Mouse (Mus musculus): Measurements from ENCODE around the gene Cltrn. TPM values are rescaled to one million over a fixed set of nuclear protein-coding genes. Genes with fewer than 3 reads are reported as not detected.

The Cltrn gene
- polyA plus RNA-seq, 1 experiment from 2014 or later: 0.92 TPM

- Histone ChIP-seq H3K4me1 (replicated peaks; ENCODE audit: control insufficient read depth, insufficient read depth, low read length) (0 out of 2 replicates have a peak, but pooled peaks cover 4% of the 10 kb centered on the region), H3K4me3 (replicated peaks; ENCODE audit: low read length) (peak within 1 kb of the TSS; percentile 50), H3K9me3 (ENCODE audit: control insufficient read depth, low read length) (no peaks in the 10 kb centered on the region), H3K9ac (peak within 1 kb of the TSS; percentile 70), H3K27ac (peak within 1 kb of the TSS; percentile 92), H3K27me3 (ENCODE audit: control insufficient read depth, insufficient read depth, low read length) (peaks cover 4% of the 10 kb centered on the region; the same call in 1 of the 2 replicates), H3K4me2 (replicated peaks) (peak within 1 kb of the TSS; percentile 75), H3K36me3 (replicated peaks; ENCODE audit: control insufficient read depth, insufficient read depth) (peaks cover 7% of the 10 kb centered on the region; the same call in 1 of the 2 replicates)
- WGBS: 23% methylated on average over 54 of the region's 54 CpGs
- peak; percentile 99 for ATAC-seq (ENCODE audit: low FRiP score)
- DNase-seq (ENCODE audit: low spot score): peak; percentile 86
Measured at GRCm38 (mm10) chrX:164076040-164076775, 12.4 kb upstream of the Cltrn start, which contains the start of gene Siah1b. Gene Siah1b (minus strand): TSS chrX:164076493.

GRCm38 (mm10) chrX:164082030-164082429 is 6.6 kb upstream of the Cltrn start:
- no peak for DNase-seq (ENCODE audit: low spot score)
- WGBS: 92% methylated on average over 9 of the region's 9 CpGs
- Histone ChIP-seq H3K4me3 (replicated peaks; ENCODE audit: low read length) (no peak overlapping the region), H3K27ac (no peak overlapping the region), H3K9me3 (ENCODE audit: control insufficient read depth, low read length) (no peaks in the 10 kb centered on the region), H3K4me1 (replicated peaks; ENCODE audit: control insufficient read depth, insufficient read depth, low read length) (no peaks in the 10 kb centered on the region), H3K27me3 (ENCODE audit: control insufficient read depth, insufficient read depth, low read length) (peaks cover 4% of the 10 kb centered on the region; the same call in 1 of the 2 replicates), H3K36me3 (replicated peaks; ENCODE audit: control insufficient read depth, insufficient read depth) (no peaks in the 10 kb centered on the region), H3K9ac (no peak overlapping the region), H3K4me2 (replicated peaks) (no peak overlapping the region)
- no peak for ATAC-seq (ENCODE audit: low FRiP score)

- WGBS: 72% methylated on average over 11 of the region's 11 CpGs
- no peak overlapping the region for H3K4me2 ChIP-seq (replicated peaks)
- ATAC-seq (ENCODE audit: low FRiP score): no peak
Measured at GRCm38 (mm10) chrX:164089916-164090315, 1.3 kb downstream of the Cltrn start.

GRCm38 (mm10) chrX:164092300-164093169 is 3.9 kb downstream of the Cltrn start:
- Histone ChIP-seq H3K27me3 (ENCODE audit: control insufficient read depth, insufficient read depth, low read length) (peaks cover 14% of the 10 kb centered on the region; the same call in 1 of the 2 replicates), H3K4me2 (replicated peaks) (no peak overlapping the region), H3K4me1 (replicated peaks; ENCODE audit: control insufficient read depth, insufficient read depth, low read length) (no peaks in the 10 kb centered on the region), H3K9me3 (ENCODE audit: control insufficient read depth, low read length) (no peaks in the 10 kb centered on the region), H3K36me3 (replicated peaks; ENCODE audit: control insufficient read depth, insufficient read depth) (no peaks in the 10 kb centered on the region), H3K9ac (no peak overlapping the region), H3K4me3 (replicated peaks; ENCODE audit: low read length) (no peak overlapping the region), H3K27ac (no peak overlapping the region)
- DNase-seq (ENCODE audit: low spot score) (no peak), ATAC-seq (ENCODE audit: low FRiP score) (no peak)
- WGBS: 70% methylated on average over 7 of the region's 7 CpGs

More at GRCm38 (mm10) chrX:164089916-164090315, 1.3 kb downstream of the Cltrn start:
- Histone ChIP-seq H3K36me3 (replicated peaks; ENCODE audit: control insufficient read depth, insufficient read depth) (no peaks in the 10 kb centered on the region), H3K27me3 (ENCODE audit: control insufficient read depth, insufficient read depth, low read length) (peaks cover 12% of the 10 kb centered on the region; the same call in 1 of the 2 replicates), H3K9ac (no peak overlapping the region), H3K9me3 (ENCODE audit: control insufficient read depth, low read length) (no peaks in the 10 kb centered on the region), H3K4me3 (replicated peaks; ENCODE audit: low read length) (no peak overlapping the region), H3K4me1 (replicated peaks; ENCODE audit: control insufficient read depth, insufficient read depth, low read length) (no peaks in the 10 kb centered on the region), H3K27ac (no peak overlapping the region)
- DNase-seq (ENCODE audit: low spot score): no peak

GRCm38 (mm10) chrX:164093435-164093834 is 4.8 kb downstream of the Cltrn start:
- Histone ChIP-seq H3K9ac (no peak overlapping the region), H3K9me3 (ENCODE audit: control insufficient read depth, low read length) (no peaks in the 10 kb centered on the region), H3K27me3 (ENCODE audit: control insufficient read depth, insufficient read depth, low read length) (peaks cover 16% of the 10 kb centered on the region; the same call in 1 of the 2 replicates), H3K4me3 (replicated peaks; ENCODE audit: low read length) (no peak overlapping the region), H3K4me1 (replicated peaks; ENCODE audit: control insufficient read depth, insufficient read depth, low read length) (no peaks in the 10 kb centered on the region), H3K36me3 (replicated peaks; ENCODE audit: control insufficient read depth, insufficient read depth) (no peaks in the 10 kb centered on the region), H3K4me2 (replicated peaks) (no peak overlapping the region), H3K27ac (no peak overlapping the region)
- no peak for DNase-seq (ENCODE audit: low spot score)
- no peak for ATAC-seq (ENCODE audit: low FRiP score)
- WGBS: 90% methylated on average over 5 of the region's 5 CpGs

- no peak for ATAC-seq (ENCODE audit: low FRiP score)
- no peak overlapping the region for H3K4me2 ChIP-seq (replicated peaks)
- no peaks in the 10 kb centered on the region for H3K9me3 ChIP-seq (ENCODE audit: control insufficient read depth, low read length)
- H3K27ac ChIP-seq: no peak overlapping the region
- no peaks in the 10 kb centered on the region for H3K4me1 ChIP-seq (replicated peaks; ENCODE audit: control insufficient read depth, insufficient read depth, low read length)
- no peak for DNase-seq (ENCODE audit: low spot score)
- H3K4me3 ChIP-seq (replicated peaks; ENCODE audit: low read length): no peak overlapping the region
- H3K36me3 ChIP-seq (replicated peaks; ENCODE audit: control insufficient read depth, insufficient read depth): no peaks in the 10 kb centered on the region
- no peak overlapping the region for H3K9ac ChIP-seq
- 86% methylated on average over 2 of the region's 2 CpGs for WGBS
- H3K27me3 ChIP-seq (ENCODE audit: control insufficient read depth, insufficient read depth, low read length): peaks cover 16% of the 10 kb centered on the region; the same call in 1 of the 2 replicates
Measured at GRCm38 (mm10) chrX:164095838-164096237, 7.2 kb downstream of the Cltrn start.

GRCm38 (mm10) chrX:164101483-164101882 is 12.9 kb downstream of the Cltrn start:
- Histone ChIP-seq H3K9me3 (ENCODE audit: control insufficient read depth, low read length) (no peaks in the 10 kb centered on the region), H3K27ac (no peak overlapping the region), H3K36me3 (replicated peaks; ENCODE audit: control insufficient read depth, insufficient read depth) (no peaks in the 10 kb centered on the region), H3K27me3 (ENCODE audit: control insufficient read depth, insufficient read depth, low read length) (peaks cover 9% of the 10 kb centered on the region; the same call in 1 of the 2 replicates), H3K4me1 (replicated peaks; ENCODE audit: control insufficient read depth, insufficient read depth, low read length) (0 out of 2 replicates have a peak, but pooled peaks cover 3% of the 10 kb centered on the region), H3K4me2 (replicated peaks) (no peak overlapping the region), H3K9ac (no peak overlapping the region), H3K4me3 (replicated peaks; ENCODE audit: low read length) (no peak overlapping the region)
- DNase-seq (ENCODE audit: low spot score): peak; percentile 32
- ATAC-seq (ENCODE audit: low FRiP score): no peak

GRCm38 (mm10) chrX:164102198-164102597 is 13.6 kb downstream of the Cltrn start:
- 0 out of 2 replicates have a peak, but pooled peaks cover 3% of the 10 kb centered on the region for H3K4me1 ChIP-seq (replicated peaks; ENCODE audit: control insufficient read depth, insufficient read depth, low read length)
- H3K4me3 ChIP-seq (replicated peaks; ENCODE audit: low read length): no peak overlapping the region
- DNase-seq (ENCODE audit: low spot score) (no peak), ATAC-seq (ENCODE audit: low FRiP score) (no peak)
- no peaks in the 10 kb centered on the region for H3K36me3 ChIP-seq (replicated peaks; ENCODE audit: control insufficient read depth, insufficient read depth)
- 86% methylated on average over 7 of the region's 7 CpGs for WGBS
- no peak overlapping the region for H3K4me2 ChIP-seq (replicated peaks)
- no peak overlapping the region for H3K9ac ChIP-seq
- peaks cover 9% of the 10 kb centered on the region; the same call in 1 of the 2 replicates for H3K27me3 ChIP-seq (ENCODE audit: control insufficient read depth, insufficient read depth, low read length)
- no peaks in the 10 kb centered on the region for H3K9me3 ChIP-seq (ENCODE audit: control insufficient read depth, low read length)
- H3K27ac ChIP-seq: no peak overlapping the region

GRCm38 (mm10) chrX:164102656-164103055 is 14.0 kb downstream of the Cltrn start:
- WGBS: 67% methylated on average over 5 of the region's 6 CpGs
- Histone ChIP-seq H3K27me3 (ENCODE audit: control insufficient read depth, insufficient read depth, low read length) (peaks cover 5% of the 10 kb centered on the region; the same call in 1 of the 2 replicates), H3K9ac (no peak overlapping the region), H3K9me3 (ENCODE audit: control insufficient read depth, low read length) (no peaks in the 10 kb centered on the region), H3K4me1 (replicated peaks; ENCODE audit: control insufficient read depth, insufficient read depth, low read length) (0 out of 2 replicates have a peak, but pooled peaks cover 3% of the 10 kb centered on the region), H3K4me2 (replicated peaks) (no peak overlapping the region), H3K4me3 (replicated peaks; ENCODE audit: low read length) (no peak overlapping the region), H3K27ac (no peak overlapping the region), H3K36me3 (replicated peaks; ENCODE audit: control insufficient read depth, insufficient read depth) (no peaks in the 10 kb centered on the region)
- DNase-seq (ENCODE audit: low spot score): no peak
- ATAC-seq (ENCODE audit: low FRiP score): no peak
